Mouse (Mus musculus): ENCODE measurements around the gene Dok3.

DNA sequence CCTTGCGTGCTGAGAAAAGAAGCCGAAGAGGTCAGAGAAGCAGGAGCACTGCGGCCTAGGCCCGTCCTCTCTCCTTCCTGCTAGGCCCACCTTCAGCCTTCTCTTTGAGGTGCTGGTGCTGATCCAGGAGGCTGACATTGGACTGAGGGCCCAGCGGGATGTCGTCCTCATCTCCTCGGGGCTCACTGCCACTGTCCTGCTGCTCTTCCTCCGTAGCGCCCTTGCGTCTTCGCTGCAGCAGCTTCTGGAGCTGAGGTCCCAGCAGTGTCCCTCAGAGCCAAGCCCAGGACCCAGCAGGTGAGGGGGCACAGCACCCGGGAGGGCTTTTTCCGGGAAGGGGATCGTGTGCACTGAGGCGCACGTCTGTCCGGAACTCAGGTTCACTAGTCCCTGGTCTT is 6.7 kb upstream of the Dok3 start:
- TF ChIP-seq EP300 (IDR thresholded peaks at IDR 0.05) (no peak), CTCF (IDR thresholded peaks at IDR 0.05) (no peak)

All from lung, postnatal 0 days (tissue).